Mouse (Mus musculus) liver, embryonic 14.5 days (tissue): ENCODE results near the gene C1qtnf2. TPM values are rescaled to one million over a fixed set of nuclear protein-coding genes. Genes with fewer than 3 reads are reported as not detected.

Source experiments
- ATAC-seq: fragments of 200-750 bp; cut with Nextera tagmentation; 2 replicates; pipeline ENCODE4 v1.8.0; 2017; ENCODE audit warnings: moderate number of reproducible peaks, mild to moderate bottlenecking, moderate library complexity; ENCODE audit not compliant: insufficient read depth
- DNase-seq, 3 experiments: peaks; one replicate each; pipeline ENCODE4 v3.0.0-alpha.2; 2012 to 2013; ENCODE audit warnings: low read depth in 3 of 3, low spot score in 3 of 3
- H3K27ac ChIP-seq: fragments of 300-500 bp; sonication (generic); 2 replicates; pipeline ENCODE4 v1.5.1; 2014; ENCODE audit warnings: moderate library complexity, mild to moderate bottlenecking, control low read depth, inconsistent platforms
- H3K27me3 ChIP-seq: fragments of 300-500 bp; sonication (generic); 2 replicates; pipeline ENCODE4 v1.6.1; 2014; ENCODE audit warnings: mild to moderate bottlenecking, low read length, moderate library complexity; ENCODE audit not compliant: control insufficient read depth, insufficient read depth
- H3K36me3 ChIP-seq: fragments of 300-500 bp; sonication (generic); replicated peaks from 2 replicates; pipeline ENCODE4 v1.6.1; 2014; ENCODE audit warnings: low read depth; ENCODE audit not compliant: control insufficient read depth, insufficient read depth
- H3K4me1 ChIP-seq, 2 experiments: fragments of 200-500 bp in 1 of 2; fragments of 300-500 bp in 1 of 2; sonication (generic) in 1 of 2; replicated peaks; 2 replicates each; pipeline ENCODE4 v1.6.1; 2012 to 2014; ENCODE audit warnings: antibody characterized with exemption in 1 of 2, inconsistent platforms in 1 of 2, low read length in 1 of 2; ENCODE audit not compliant: control insufficient read depth in 2 of 2, insufficient read depth in 2 of 2
- H3K4me2 ChIP-seq: fragments of 300-500 bp; sonication (generic); 2 replicates; pipeline ENCODE4 v1.6.1; 2014; ENCODE audit warnings: low read depth, mild to moderate bottlenecking, control low read depth, moderate library complexity
- H3K4me3 ChIP-seq, 2 experiments: fragments of 200-500 bp in 1 of 2; fragments of 300-500 bp in 1 of 2; sonication (generic) in 1 of 2; 2 replicates each; pipeline ENCODE4 v1.5.1; 2012 to 2014; ENCODE audit warnings: low read depth in 2 of 2, low read length in 2 of 2, mild to moderate bottlenecking in 2 of 2, control low read depth in 1 of 2, inconsistent platforms in 1 of 2, moderate library complexity in 1 of 2; ENCODE audit not compliant: insufficient read depth in 1 of 2
- H3K9ac ChIP-seq: fragments of 300-500 bp; sonication (generic); replicated peaks from 2 replicates; pipeline ENCODE4 v1.6.1; 2014; ENCODE audit warnings: mild to moderate bottlenecking, control low read depth, moderate library complexity
- H3K9me3 ChIP-seq: fragments of 300-500 bp; sonication (generic); 2 replicates; pipeline ENCODE4 v1.6.1; 2016; ENCODE audit warnings: low read length, mixed read lengths; ENCODE audit not compliant: control insufficient read depth
- CTCF ChIP-seq: IDR thresholded peaks from 2 replicates; pipeline ENCODE4 v1.5.1; 2016; ENCODE audit warnings: antibody characterized with exemption, low read depth, control low read depth
- EP300 ChIP-seq: IDR thresholded peaks from 2 replicates; pipeline ENCODE4 v1.6.1; 2016; ENCODE audit warnings: antibody characterized with exemption, low read depth
- WGBS: fragments of 180-500 bp; shearing (Covaris S2); extraction: QIAGEN DNeasy Blood & Tissue Kit; methylation state at CpG from one replicate; pipeline ENCODE4 v1.1.7; 2014; ENCODE audit not compliant: insufficient replicate concordance; 5-methylcytosine and 5-hydroxymethylcytosine counted together
- polyA plus RNA-seq, 2 experiments: library from polyadenylated mRNA; depleted of rRNA in 1 of 2; stranded (reverse) in 1 of 2; unstranded in 1 of 2; fragments of >200 nt; fragmentation: Nextera tagmentation in 1 of 2; extraction: Ambion mirVana in 1 of 2; gene quantifications; 2 replicates each; pipeline versions ENCODE4 v1.2.1 to v1.2.3; 2012 to 2014

C1qtnf2 gene
- polyA plus RNA-seq, 2 experiments, result 0.32 to 0.41 TPM

- Histone ChIP-seq H3K4me2 (no peak overlapping the region), H3K9ac (no peak overlapping the region), H3K4me1 (no peaks in the 10 kb centered on the region), H3K27ac (no peak overlapping the region), H3K36me3 (no peaks in the 10 kb centered on the region), H3K9me3 (no peaks in the 10 kb centered on the region), H3K4me3 (no peak overlapping the region), H3K27me3 (no peaks in the 10 kb centered on the region)
- TF ChIP-seq CTCF, result peak; percentile 88
- TF ChIP-seq EP300, result no peak
- WGBS, result 17% methylated on average over 6 of the region's 6 CpGs
- peak; percentile 20 to 27 (median 26) for DNase-seq
- ATAC-seq, result no peak
These were observed 19.8 kb downstream of the C1qtnf2 start for GRCm38 (mm10) chr11:43493815-43494409.

- no peak for ATAC-seq
These were observed 21.0 kb downstream of the C1qtnf2 start for GRCm38 (mm10) chr11:43495037-43495436.

GRCm38 (mm10) chr11:43495532-43495931 is 21.5 kb downstream of the C1qtnf2 start:
- no peak overlapping the region for H3K27ac ChIP-seq
- no peaks in the 10 kb centered on the region for H3K9me3 ChIP-seq
- no peak overlapping the region for H3K4me3 ChIP-seq
- WGBS, result 41% methylated on average over 3 of the region's 3 CpGs
- no peak overlapping the region for H3K4me2 ChIP-seq
- TF ChIP-seq EP300 (no peak), CTCF (no peak)
- H3K27me3 ChIP-seq, result no peaks in the 10 kb centered on the region
- H3K36me3 ChIP-seq, result no peaks in the 10 kb centered on the region
- ATAC-seq, result no peak
- no peak for DNase-seq
- no peak overlapping the region for H3K9ac ChIP-seq
- no peaks in the 10 kb centered on the region for H3K4me1 ChIP-seq

More at GRCm38 (mm10) chr11:43495037-43495436, 21.0 kb downstream of the C1qtnf2 start:
- Histone ChIP-seq H3K27ac (no peak overlapping the region), H3K27me3 (no peaks in the 10 kb centered on the region), H3K9ac (no peak overlapping the region), H3K36me3 (no peaks in the 10 kb centered on the region), H3K4me3 (no peak overlapping the region), H3K4me1 (no peaks in the 10 kb centered on the region), H3K9me3 (no peaks in the 10 kb centered on the region), H3K4me2 (no peak overlapping the region)
- TF ChIP-seq EP300 (no peak), CTCF (peak; percentile 22)
- no peak for DNase-seq
- 54% methylated on average over 8 of the region's 8 CpGs for WGBS

- Histone ChIP-seq H3K4me2 (no peak overlapping the region), H3K9ac (no peak overlapping the region), H3K9me3 (no peaks in the 10 kb centered on the region), H3K4me3 (no peak overlapping the region), H3K36me3 (no peaks in the 10 kb centered on the region), H3K4me1 (no peaks in the 10 kb centered on the region), H3K27me3 (no peaks in the 10 kb centered on the region), H3K27ac (no peak overlapping the region)
- WGBS, result 69% methylated on average over 6 of the region's 6 CpGs
- no peak for DNase-seq
- ATAC-seq, result no peak
- TF ChIP-seq EP300 (no peak), CTCF (no peak)
These were observed 27.2 kb downstream of the C1qtnf2 start for GRCm38 (mm10) chr11:43501256-43501655.

- no peak overlapping the region for H3K4me2 ChIP-seq
- H3K4me1 ChIP-seq, result 0 out of 4 replicates have a peak, but pooled peaks cover 0 to under 1% of the 10 kb centered on the region in 2 experiments
- no peak overlapping the region for H3K9ac ChIP-seq
- DNase-seq, result no peak
- no peaks in the 10 kb centered on the region for H3K9me3 ChIP-seq
- ATAC-seq, result no peak
- no peak overlapping the region for H3K27ac ChIP-seq
- H3K4me3 ChIP-seq, result no peak overlapping the region
- no peak for TF ChIP-seq CTCF
- no peak for TF ChIP-seq EP300
- 71% methylated on average over 7 of the region's 7 CpGs for WGBS
- H3K36me3 ChIP-seq, result no peaks in the 10 kb centered on the region
- H3K27me3 ChIP-seq, result no peaks in the 10 kb centered on the region
These were observed 31.1 kb downstream of the C1qtnf2 start for GRCm38 (mm10) chr11:43505188-43505587.
